Mouse (Mus musculus) spleen, postnatal 14 days (tissue): ENCODE measurements around the gene Elof1.
A peak's percentile ranks its signal among the peaks of the same experiment; 100 is the strongest.
"Not testable (repeated sequence)": the region's sequence is repeated elsewhere in the genome, so short reads cannot be mapped to it uniquely, and the experiment has no call there.

Experiments used
- DNase-seq, 2 experiments: peaks; one replicate each; pipeline ENCODE4 v3.0.0; 2021 to 2022; ENCODE audit warnings: low spot score in 2 of 2

The Elof1 gene

DNA sequence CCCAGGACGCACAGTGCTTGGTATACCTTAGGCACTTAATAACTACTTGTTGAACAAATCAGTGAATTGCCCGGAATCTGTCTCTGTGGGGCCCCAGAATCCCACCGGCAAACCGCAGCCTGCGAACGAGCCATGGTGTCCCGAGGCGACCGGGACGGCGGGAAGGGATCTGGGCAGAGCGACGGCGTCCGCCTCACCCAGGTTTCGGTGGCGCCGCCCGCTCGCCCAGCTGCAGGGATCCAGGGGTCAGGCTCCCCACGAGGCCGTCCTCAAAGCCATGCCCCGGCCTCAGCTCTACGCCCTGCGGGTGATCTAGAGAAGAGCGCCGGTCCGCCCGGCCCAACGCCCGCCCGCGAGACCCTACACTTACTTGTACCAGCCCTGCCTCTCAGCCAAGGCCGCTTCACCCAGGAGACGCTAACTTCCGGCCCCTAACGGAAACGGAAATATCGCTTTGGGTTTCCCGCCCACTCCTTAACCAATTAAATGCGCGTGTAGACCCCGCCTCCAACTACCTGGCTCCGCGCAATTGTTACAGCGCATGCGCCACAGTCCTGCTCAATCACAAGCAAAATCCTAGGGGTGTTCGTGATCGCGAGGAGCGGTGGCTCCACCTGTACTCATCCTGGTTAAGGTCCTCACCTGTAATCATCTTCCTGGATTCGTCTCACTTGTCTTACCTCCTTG, at the start of gene Elof1:
TSS of gene Elof1 (minus strand) at position 433 of the 687 bp plus-strand sequence.
- peak; percentile 85 to 89 for DNase-seq

DNA sequence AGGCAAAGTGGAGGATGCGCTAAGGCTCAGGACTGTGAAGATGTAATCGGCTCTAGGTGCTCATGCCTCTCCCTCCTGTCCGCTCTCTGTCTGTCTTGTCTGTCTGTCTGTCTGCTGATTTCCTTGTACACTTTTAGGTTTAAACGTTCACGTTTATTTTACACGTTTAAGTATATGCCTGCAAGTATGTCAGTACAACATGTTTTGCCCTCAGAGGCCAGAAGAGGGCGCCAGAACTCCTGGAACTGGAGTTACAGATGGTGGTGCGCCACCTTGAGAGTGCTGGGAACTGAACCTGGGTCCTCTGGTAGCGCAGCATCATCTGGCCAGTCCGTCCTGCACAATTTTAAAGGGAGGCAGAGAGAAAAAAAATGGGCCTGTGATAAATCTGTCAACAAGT, 49.7 kb upstream of the Elof1 start:
- DNase-seq, result no peak

DNA sequence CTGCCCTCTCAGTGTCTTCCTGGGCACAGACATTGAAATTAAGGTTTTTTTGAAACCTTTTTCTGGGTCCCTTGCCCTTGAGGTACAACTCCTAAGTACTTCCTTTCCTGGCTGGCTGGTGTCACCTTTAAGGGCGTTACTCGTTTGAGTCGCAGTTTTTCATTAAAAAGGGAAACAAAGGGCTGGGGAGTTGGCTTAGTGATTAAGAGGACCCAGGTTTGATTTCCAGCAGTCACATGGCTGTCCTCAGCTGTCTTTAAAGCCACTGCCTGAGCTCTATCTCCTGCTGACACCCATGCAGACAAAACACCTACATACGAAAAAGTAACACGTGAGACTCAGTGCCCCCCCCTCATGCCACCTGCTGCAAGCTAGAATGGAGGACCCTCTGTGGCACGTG, 49.0 kb upstream of the Elof1 start:
- no peak for DNase-seq

DNA sequence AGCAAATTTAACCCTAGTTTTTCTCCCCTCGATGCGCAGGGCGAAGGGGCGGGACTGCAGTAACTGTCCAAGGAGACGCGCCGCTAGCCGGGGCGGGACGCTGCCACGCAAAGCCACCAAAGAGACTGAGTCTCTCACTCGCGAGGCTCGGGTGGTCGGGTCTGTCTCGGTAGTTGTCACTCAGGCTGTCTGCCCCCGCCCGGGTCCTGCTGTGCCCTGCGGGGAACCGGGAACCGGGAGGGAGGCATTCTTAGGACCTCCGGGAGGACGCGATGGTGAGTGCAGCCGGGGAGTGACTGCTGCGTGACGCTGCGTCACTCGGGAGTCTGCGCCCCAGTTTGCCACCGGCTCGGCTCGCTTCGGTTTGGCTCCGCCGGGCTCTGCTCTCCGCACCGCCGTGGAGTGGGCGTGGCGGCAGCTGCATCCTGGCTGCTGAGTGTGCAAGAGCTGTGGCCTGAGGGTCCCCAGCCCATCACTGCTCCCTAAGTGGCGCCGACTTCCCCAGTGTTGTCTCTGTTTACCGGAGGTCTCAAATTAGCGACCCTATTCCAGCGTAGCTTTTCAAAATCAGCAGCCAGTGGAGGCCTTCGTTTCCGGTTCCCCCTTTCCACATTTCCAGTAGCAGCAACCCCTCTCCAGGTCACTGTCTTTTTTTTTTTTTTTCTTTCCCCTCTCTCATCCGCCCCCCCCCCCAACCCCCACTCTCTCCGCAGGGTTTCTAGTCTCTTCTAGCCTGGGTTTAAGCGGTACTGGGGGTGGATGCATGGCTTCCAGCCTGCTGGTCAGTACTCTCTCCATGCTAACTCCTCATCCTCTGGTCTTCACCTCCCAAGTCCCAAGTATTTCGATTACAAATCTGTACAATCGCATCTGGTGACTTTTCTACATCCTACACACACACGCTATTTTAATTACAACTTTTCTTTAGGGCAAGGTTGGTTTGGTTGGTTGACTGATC, 48.0 kb upstream of the Elof1 start:
- DNase-seq, result no peak

DNA sequence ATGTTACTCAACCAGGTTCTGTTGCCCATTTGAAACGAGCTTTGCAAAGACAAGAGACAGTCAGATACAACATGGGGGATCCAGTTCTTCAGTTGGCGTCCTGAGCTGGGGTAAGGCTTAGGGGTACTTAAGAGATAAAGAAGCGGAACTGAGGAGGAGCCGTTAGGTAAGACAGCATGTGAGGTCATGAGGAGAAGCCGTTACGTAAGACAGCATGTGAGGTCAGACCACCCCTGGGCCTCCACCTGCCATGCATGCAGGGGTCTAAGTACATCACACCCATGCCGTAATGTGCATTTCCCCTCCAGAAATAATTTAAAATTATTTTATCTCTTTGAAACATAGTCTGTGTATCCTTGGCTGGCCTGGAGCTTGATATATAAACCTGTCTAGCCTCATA, 45.9 kb upstream of the Elof1 start:
- DNase-seq, result no peak

DNA sequence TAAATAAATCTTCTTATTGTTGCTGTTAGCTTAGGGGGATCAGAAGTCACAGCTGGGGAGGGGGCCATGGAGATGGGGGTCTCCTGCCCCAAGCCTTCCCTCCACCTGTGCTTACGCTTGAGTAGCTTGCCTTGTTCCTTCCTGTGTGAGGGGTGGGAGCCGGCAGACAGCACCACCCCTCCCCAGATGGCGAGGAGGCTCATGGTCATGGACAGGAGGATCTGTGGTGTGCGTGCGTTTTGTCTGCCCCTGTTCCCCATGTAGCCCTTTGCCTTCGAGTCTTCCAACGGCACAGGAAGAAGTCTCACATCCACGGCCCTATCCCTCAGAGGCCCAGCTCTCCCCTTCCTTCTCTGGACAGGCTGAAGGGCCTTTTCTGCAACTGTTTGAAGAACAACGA, 45.3 kb upstream of the Elof1 start:
- no peak for DNase-seq

DNA sequence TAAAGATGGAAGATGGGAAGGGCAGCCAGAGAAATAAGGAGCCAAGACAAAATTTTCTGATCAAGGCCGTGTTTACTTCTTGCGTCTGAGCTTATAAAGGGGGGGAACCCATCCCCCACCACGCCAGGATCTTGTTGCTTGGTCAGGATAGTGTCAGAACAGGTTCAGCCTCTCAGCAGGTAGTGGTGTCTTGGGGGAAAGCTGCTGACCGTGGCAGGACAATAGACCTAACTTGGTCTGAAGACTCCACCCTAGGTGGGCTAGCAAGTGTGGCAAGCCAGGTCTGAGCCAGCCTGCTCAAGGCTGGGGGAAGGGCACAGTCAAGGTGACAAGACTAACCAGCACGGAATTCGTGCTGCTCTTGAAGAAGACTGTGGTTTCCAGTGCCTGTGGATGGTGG, 44.3 kb upstream of the Elof1 start:
- DNase-seq, result no peak

DNA sequence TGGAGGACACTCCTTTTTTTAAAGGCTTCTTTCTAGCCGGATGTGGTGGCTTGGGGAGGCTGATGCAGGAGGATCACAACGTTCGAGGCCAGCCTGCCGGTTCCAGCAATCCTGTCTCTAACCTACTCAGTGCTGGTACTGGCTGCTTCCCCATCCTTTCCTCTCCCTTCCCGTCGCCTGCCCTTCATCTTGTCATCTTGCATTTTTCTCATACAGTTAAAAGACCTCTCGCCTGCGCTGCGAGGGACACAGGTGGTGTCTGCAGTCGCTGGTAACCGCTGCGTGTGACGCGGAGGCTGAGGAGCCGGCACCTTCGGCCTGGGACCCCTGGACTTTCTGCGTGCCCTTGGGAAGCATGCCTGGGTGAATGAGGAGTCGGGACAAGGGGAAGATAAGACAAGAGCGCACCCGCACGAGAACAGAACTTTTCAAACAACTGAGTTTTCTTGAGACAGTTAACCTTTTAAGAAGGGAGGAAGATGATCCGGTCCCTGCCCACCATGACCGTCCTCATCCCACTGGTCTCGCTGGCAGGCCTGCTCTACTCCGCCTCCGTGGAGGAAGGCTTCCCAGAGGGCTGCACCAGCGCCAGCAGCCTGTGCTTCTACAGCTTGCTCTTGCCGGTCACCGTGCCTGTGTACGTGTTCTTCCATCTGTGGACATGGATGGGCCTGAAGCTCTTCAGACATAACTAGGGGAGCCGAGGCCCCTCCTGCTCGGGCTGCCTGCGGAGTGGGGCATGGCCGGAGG, 40.7 kb upstream of the Elof1 start:
- DNase-seq, result no peak

DNA sequence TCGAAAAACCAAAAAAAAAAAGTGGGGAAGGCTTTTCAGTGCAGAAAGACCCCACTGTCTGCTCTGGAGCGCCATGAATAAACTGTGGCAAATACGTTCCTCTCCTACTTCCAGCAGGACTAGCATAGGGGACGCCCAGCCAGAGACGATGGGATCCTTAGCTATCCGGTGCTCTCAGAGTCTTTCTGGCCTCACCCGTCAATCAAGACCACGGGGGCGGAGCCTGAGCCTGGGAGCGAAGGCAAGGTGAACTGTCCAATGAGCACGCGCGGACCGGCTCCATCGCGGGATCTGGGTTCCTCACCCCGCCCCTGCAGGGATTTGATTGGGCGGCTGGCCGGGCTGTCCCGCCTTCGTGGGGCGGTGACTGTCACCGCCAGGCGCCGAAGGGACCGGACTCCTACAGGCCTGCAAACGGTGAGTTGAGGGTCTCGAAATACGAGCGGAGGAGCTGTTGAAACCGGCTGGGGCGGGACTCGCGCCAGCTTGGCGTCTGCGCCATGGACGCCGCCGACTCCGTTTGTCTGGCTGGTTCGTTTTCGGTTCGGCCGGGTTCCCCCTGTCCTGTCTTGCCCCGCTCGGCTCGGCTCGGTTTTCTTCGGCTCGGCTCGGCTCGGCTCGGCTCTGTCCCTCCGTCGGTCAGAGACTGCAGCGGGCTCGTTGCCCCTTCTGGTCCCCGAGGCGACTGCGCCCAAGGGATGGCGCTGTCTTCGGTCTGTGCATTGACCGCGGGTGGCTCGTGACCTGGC, 39.7 kb upstream of the Elof1 start, which contains the start of gene Pigyl:
TSS of gene Pigyl (plus strand) at position 350 of the 749 bp plus-strand sequence.
- DNase-seq, result peak; percentile 99

DNA sequence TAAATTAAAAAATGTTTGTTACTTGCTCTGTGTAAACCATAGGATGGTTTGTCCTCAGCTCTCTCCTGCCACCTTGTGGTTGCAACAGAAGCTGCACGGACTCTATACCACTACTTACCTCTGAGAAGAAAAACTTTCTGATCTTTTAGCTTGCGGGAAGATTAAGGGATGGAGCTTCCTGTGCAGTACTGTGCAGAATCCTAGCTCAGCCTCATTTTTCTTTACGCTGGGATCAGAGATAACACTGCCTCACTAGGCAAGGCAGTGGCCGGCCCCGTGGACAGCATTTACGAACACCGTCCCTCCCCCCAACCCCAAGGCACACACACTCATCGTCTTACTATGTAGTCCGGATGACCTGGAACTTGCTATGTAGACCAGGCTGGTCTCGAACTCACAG, 38.6 kb upstream of the Elof1 start:
- DNase-seq, result peak; percentile 55 to 76

DNA sequence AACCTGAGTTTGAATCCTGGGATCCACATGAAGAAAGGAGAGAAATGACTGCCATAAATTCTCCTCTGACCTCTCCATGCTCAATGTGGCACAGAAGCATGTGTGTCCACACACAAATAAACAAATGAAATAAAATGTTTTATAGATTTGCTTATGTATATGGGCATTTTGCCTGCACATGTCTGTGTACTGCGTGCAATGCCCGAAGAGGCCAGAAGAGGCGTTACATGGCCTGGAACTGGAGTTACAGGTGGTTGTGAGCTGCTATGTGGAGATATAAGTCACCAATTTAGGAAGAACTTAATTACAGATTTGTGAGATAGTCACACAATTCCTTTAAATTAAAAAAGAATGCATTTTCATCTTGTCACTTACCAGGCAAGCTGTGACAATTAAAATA, 36.8 kb upstream of the Elof1 start:
- DNase-seq, result no peak

DNA sequence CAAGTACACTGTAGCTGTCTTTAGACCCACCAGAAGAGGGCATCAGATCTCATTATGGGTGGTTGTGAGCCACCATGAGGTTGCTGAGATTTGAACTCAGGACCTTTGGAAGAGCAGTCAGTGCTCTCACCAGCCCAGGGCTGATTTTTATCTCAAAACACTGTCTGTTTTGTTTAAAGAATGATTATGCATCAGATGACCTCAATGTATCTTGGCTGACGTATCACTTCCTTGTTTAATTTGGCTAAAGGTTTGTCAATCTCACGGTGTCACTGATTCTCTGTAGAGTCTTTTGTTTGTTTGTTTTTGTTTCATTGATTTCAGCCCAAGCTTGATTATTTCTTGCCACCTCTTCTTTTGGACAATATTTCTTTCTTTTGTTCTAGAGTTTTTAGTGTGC, 34.0 kb upstream of the Elof1 start:
- DNase-seq, result no peak

DNA sequence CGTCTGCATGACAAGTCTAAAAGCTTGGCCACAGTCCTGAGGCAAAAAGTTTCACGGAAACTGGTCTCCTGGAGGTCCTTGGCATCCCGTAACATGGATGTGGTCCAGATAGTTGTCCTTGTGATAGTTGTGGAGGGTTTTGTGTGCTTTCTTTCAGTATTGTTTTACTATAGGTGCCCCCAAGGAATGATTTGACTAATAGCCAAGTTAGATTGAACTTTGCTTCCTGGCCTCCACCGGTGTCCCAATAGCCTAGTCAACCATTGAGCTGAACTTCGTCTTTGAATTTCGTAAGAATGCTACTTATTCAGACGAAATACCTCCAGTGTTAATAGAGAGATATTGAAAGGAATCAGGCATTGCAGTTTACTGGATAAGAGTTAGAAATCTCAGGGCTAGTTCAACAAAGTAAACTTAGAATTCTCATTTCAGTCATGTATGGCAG, 33.3 kb upstream of the Elof1 start:
- not testable (repeated sequence) for DNase-seq

DNA sequence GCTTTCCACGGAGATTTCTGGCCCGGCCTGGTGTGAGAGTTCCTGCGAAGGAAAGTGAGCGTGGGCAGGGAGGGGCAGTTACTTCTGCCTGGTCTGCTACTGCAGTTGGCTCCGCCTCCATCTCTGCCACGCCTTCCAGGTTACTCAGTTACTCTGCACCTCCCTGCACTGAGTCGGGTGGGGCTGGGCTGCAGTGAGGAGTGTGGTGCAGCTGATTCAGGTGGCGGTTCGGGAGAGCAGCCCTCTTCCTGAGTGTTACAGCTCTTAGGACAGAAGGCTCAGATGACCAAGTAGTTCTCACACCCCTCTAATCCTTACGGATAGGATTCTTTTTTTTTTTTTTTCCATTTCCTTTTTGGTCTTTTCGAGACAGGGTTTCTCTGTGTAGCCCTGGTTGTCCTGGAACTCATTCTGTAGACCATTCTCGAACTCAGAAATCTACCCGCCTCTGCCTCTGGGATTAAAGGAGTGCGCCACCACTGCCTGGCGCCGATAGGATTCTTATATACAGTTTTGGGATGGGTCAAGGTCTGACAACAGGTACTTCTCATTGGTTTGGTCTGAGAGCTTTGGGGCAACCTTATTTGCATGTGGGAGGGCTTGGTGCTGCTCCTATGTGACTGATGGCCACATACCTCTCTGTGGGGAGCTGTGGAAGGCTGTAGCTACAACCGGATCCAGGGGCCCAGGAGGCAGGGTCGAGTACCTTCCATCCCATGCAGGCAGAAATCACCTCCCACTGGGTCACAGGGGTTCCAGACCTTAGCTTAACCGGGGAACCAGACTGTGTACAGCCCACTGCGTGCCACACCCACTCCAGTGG, 32.7 kb upstream of the Elof1 start:
- no peak for DNase-seq

DNA sequence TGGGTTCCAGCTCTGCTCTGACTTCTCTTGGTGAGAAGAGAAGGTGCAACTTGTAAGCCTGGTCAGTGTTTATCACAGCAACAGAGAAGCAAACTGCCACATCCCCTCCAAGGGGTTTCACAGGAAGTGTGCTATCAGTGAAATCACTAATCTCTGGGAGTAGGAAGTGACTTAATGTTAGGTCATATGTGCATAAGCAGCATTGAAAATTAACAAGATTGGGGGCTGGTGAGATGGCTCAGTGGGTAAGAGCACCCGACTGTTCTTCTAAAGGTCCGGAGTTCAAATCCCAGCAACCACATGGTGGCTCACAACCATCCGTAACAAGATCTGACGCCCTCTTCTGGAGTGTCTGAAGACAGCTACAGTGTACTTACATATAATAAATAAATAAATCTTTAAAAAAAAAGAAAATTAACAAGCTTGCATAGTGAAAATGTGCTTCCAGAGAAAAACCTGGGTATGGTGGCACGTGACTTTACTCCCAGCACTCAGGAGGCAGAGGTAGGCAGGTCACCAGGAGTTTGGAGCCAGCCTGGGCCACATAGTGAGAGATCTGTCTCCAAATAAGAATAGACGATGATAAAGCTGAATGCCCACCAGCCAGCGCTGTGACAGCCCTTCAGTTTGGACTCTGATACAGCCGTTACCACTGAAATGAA, 27.5 kb upstream of the Elof1 start:
- DNase-seq, result no peak

DNA sequence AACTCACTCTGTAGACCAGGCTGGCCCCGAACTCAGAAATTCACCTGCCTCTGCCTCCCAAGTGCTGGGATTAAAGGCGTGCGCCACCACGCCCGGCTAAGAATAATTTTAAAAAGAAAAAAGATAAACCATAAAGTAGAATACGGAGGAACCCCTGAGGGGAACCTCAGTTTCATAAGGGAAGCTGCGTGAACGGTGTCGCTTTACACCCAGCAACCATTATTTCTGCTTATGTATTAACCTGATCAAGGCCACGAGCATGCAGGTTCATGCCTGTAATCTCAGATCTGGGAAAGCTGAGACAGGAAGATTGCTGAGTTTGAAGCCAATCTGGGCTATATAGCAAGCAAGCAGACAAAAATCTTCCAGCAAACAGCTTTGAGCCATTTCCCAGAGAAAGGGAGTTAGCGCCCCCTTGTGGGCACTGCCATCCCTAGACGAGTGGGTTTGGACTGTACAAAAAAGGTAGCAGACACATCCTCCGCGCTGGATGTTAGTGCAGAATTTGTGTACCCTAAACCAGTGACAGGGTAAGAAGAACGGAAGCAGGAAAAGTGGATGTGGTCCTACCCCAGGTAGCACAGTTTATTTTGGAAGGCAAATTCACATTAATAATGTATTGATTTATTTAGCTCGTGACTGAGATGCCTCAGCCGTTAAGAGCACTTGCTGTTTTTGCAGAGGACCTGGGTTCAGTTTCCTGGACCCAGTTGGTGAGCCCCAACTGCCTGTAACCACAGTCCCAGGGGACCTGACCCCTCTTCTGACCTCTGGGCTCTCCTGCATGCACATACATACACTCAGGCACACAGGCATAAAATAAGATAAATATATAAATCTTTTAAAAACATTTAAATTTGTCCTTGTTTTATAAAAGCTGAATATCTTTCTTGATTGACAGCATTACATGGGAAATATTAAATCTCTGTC, 26.4 kb upstream of the Elof1 start:
- DNase-seq, result peak; percentile 84 to 91

DNA sequence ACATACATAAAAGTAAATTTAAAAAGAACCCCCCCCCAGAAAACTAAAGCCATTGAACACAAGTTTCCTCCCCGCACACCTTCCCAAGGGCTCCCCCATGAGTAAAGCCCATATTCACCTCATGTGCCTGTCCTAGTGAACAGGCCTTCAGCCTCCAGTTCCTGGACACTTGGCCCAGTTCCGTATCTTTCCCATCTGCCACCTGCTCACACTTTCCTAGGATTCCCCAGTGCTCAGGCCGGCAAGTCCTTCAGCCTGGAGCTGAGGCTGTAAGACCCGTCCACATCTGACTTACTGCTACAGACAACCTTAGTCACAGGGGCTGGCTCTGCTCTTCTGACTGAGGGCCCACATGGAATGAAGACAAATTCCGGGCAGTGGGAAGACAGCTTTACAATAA, 22.8 kb upstream of the Elof1 start:
- no peak for DNase-seq

DNA sequence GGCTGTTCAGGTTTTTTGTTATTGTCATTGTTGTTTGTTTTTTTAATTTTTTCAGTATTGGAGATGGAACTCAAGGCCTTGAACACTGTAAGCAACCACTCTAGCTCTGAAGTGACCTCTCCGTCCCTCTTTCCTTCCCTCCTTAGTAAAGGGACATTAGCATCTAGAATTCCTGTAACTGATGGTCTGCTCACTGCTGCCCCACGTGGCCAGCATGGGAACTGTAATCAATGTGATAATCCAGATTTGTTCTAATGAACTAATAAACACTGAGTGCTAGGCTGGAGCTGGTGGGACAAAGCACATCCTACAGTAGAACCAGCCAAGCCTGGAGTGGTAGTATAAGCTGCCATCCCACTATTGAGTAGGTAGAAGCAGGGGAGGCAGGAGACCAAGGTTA, 21.5 kb upstream of the Elof1 start:
- DNase-seq, result no peak
